In genomic region chr19:28889251-28889650, GRCm38 (mm10) we compare ENCODE assay signal across 27 mouse cellular contexts. TPM values are rescaled to one million over a fixed set of nuclear protein-coding genes. Genes with fewer than 3 reads are reported as not detected.
DNase-seq lines count a peak whose midpoint lies in the region; ATAC-seq lines count a peak whose summit lies in the region.
"Had no signal": no experiment of that assay in that cellular context is flagged by ENCODE, and none has a peak within 500 bp of the region (broad histone marks: within the 10 kb centered on the region; RNA-seq: fewer than 3 reads in every experiment).

No protein-coding gene starts in this region.

- H3K9me3 ChIP-seq in kidney, embryonic 14.5 days (ENCODE audit: control insufficient read depth, low read length) = no peaks in the 10 kb centered on the region
- H3K9me3 ChIP-seq: embryonic facial prominence, embryonic 10.5 days; embryonic facial prominence, embryonic 13.5 days; hindbrain, embryonic 12.5 days; hindbrain, embryonic 15.5 days had no signal

- H3K36me3 ChIP-seq in kidney, embryonic 14.5 days (ENCODE audit: control insufficient read depth, insufficient read depth, low read length) = no peaks in the 10 kb centered on the region
- H3K36me3 ChIP-seq: embryonic facial prominence, embryonic 10.5 days; embryonic facial prominence, embryonic 13.5 days; hindbrain, embryonic 12.5 days; hindbrain, embryonic 15.5 days had no signal

- no peak overlapping the region for H3K4me2 ChIP-seq in kidney, embryonic 14.5 days (replicated peaks; ENCODE audit: low read depth, low read length)
- H3K4me2 ChIP-seq: embryonic facial prominence, embryonic 13.5 days; heart, embryonic 11.5 days; hindbrain, embryonic 12.5 days; hindbrain, embryonic 15.5 days had no signal

- no peak overlapping the region for H3K9ac ChIP-seq in kidney, embryonic 14.5 days (ENCODE audit: low read depth, low read length)
- H3K9ac ChIP-seq: embryonic facial prominence, embryonic 13.5 days; forebrain, postnatal 0 days; hindbrain, embryonic 12.5 days; hindbrain, embryonic 15.5 days had no signal

- peak; percentile 40 for DNase-seq in kidney, adult 18-20 months
- peak; percentile 71 for DNase-seq in kidney, adult 9 months
- no peak for DNase-seq in kidney, postnatal 10 days
- peak; percentile 9 for DNase-seq in kidney, postnatal 14 days
- DNase-seq in kidney, postnatal 25 days = peak; percentile 43 to 63
- DNase-seq in adrenal gland, adult 8-10 months = no peak
- DNase-seq: adrenal gland, adult 2 months; adrenal gland, postnatal 25 days; cerebellum, adult 11-12 months; cerebellum, adult 8-10 months; cerebellum, postnatal 10 days; cerebellum, postnatal 36 days; embryo, embryonic 11 days; forebrain, postnatal 0 days; gastrocnemius, adult 2 months; gastrocnemius, postnatal 14 days; heart, adult 11 months had no signal

- H3K4me1 ChIP-seq in kidney, embryonic 14.5 days (ENCODE audit: control insufficient read depth, insufficient read depth, low read length) = no peaks in the 10 kb centered on the region
- H3K4me1 ChIP-seq: hindbrain, embryonic 15.5 days had no signal

- no peak for ATAC-seq in kidney, embryonic 14.5 days (ENCODE audit: low FRiP score, low TSS enrichment)
- ATAC-seq: CD4-positive, CD25-positive, alpha-beta regulatory T cell, adult 4 months; forebrain, embryonic 14.5 days; forebrain, postnatal 0 days had no signal

- H3K27ac ChIP-seq in kidney, embryonic 14.5 days (ENCODE audit: low read depth, low read length) = no peak overlapping the region
- H3K27ac ChIP-seq: embryonic facial prominence, embryonic 10.5 days; embryonic facial prominence, embryonic 13.5 days; gastrocnemius, adult 2 months; hindbrain, embryonic 12.5 days; hindbrain, embryonic 15.5 days had no signal

- no peak overlapping the region for H3K4me3 ChIP-seq in kidney, embryonic 14.5 days (ENCODE audit: low read length)
- H3K4me3 ChIP-seq: embryonic facial prominence, embryonic 10.5 days; embryonic facial prominence, embryonic 13.5 days; erythroblast, embryonic 14.5 days; gastrocnemius, adult 2 months; hindbrain, embryonic 12.5 days; hindbrain, embryonic 15.5 days had no signal

- no peaks in the 10 kb centered on the region for H3K27me3 ChIP-seq in kidney, embryonic 14.5 days (ENCODE audit: control insufficient read depth, insufficient read depth, low read length)
- H3K27me3 ChIP-seq: embryonic facial prominence, embryonic 13.5 days; hindbrain, embryonic 12.5 days; hindbrain, embryonic 15.5 days had no signal

- 86% methylated on average over 3 of the region's 3 CpGs for WGBS in kidney, embryonic 14.5 days

RNA-seq across cellular contexts. Expression of gene Slc1a1, which starts 54.4 kb away (rescaled TPM):
- polyA plus RNA-seq in kidney, embryonic 14.5 days (2014; fragmentation: Nextera tagmentation; extraction: Ambion mirVana) = 1.2 and 1.3 TPM in 2 replicates
- total RNA-seq in adrenal gland, adult 8-10 months (2022) = 1 to 10 TPM; 1.4 to 2.4 (median 1.9) TPM
- total RNA-seq: MEL had no signal
- polyA plus RNA-seq: erythroblast, embryonic 14.5 days had no signal

Comparison
In these comparisons a context has a peak if more than half of its experiments do, and no peak if none do; other contexts are left out.
1. DNase-seq: peak in kidney, adult 18-20 months (single experiment), kidney, adult 9 months (single experiment), kidney, postnatal 14 days (single experiment) and kidney, postnatal 25 days (2 of 2); none in kidney, postnatal 10 days (single experiment) and adrenal gland, adult 8-10 months (single experiment).